Mouse (Mus musculus): ENCODE measurements around the gene Runx1.

DNA sequence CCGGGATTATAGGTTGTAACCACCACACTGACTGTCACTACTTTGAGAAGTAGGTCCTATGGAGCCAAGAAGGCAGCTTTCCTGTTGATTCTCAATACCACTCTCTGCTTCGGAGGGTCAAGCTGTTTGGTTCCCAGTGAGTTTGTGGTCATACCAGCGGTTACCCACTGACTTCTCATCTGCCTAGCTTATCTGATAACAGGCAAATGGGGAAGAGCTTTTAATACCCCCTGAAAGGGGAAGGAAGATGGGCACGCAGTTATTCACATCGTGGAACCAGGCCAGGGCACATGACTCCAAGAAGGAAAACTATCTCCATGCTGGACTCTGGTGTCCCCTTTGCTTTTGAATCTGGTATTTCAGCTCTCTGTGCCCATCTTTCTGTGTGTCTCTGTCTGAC is 25.1 kb downstream of the Runx1 start:
- TF ChIP-seq EP300 (IDR thresholded peaks at IDR 0.05; ENCODE audit: low read depth) (no peak), CTCF (IDR thresholded peaks at IDR 0.05; ENCODE audit: low read depth) (no peak)

All from liver, embryonic 14.5 days (tissue).